Mouse (Mus musculus): ENCODE results near the gene Astn1. TPM values are rescaled to one million over a fixed set of nuclear protein-coding genes. Genes with fewer than 3 reads are reported as not detected.

Gene Astn1
- 8.5 and 8.9 TPM in 2 replicates for polyA plus RNA-seq (2014; fragmentation: Nextera tagmentation; extraction: Ambion mirVana)

GRCm38 (mm10) chr1:158361964-158362291, at the start of gene Astn1:
TSS of gene Astn1 (plus strand) at chr1:158362273.
- peak; percentile 9; the same call in 1 of the 2 replicates for ATAC-seq (replicated peaks; ENCODE audit: insufficient number of reproducible peaks, low FRiP score, low TSS enrichment, low read depth)
- H3K9me3 ChIP-seq (replicated peaks; ENCODE audit: control insufficient read depth, low read length): no peaks in the 10 kb centered on the region
- H3K27ac ChIP-seq (replicated peaks; ENCODE audit: low read depth, low read length): no peak within 1 kb of the TSS; the same call in 1 of the 2 replicates
- 0% methylated on average over 2 of the region's 2 CpGs for WGBS
- H3K27me3 ChIP-seq (ENCODE audit: control insufficient read depth, insufficient read depth, low read length): no peaks in the 10 kb centered on the region; the same call in 1 of the 2 replicates
- H3K4me2 ChIP-seq (ENCODE audit: low read depth, low read length): peak within 1 kb of the TSS; percentile 76
- H3K9ac ChIP-seq (replicated peaks; ENCODE audit: low read length): peak within 1 kb of the TSS; percentile 81
- DNase-seq (ENCODE audit: low spot score): no peak
- peak within 1 kb of the TSS; percentile 56 for H3K4me3 ChIP-seq (ENCODE audit: low read depth, low read length)
- H3K36me3 ChIP-seq (replicated peaks; ENCODE audit: control insufficient read depth, insufficient read depth, low read depth, low read length): no peaks in the 10 kb centered on the region
- no peaks in the 10 kb centered on the region for H3K4me1 ChIP-seq (ENCODE audit: control insufficient read depth, insufficient read depth, low read length)

GRCm38 (mm10) chr1:158323325-158323724, 38.7 kb upstream of the Astn1 start:
- ATAC-seq (replicated peaks; ENCODE audit: insufficient number of reproducible peaks, low FRiP score, low TSS enrichment, low read depth) (no peak), DNase-seq (ENCODE audit: low spot score) (no peak)
- no peak overlapping the region for H3K4me3 ChIP-seq (ENCODE audit: low read depth, low read length)
- no peaks in the 10 kb centered on the region for H3K4me1 ChIP-seq (ENCODE audit: control insufficient read depth, insufficient read depth, low read length)
- no peaks in the 10 kb centered on the region for H3K9me3 ChIP-seq (replicated peaks; ENCODE audit: control insufficient read depth, low read length)
- no peaks in the 10 kb centered on the region for H3K27me3 ChIP-seq (ENCODE audit: control insufficient read depth, insufficient read depth, low read length)
- no peak overlapping the region for H3K9ac ChIP-seq (replicated peaks; ENCODE audit: low read length)
- no peak overlapping the region for H3K27ac ChIP-seq (replicated peaks; ENCODE audit: low read depth, low read length)
- WGBS: 75% methylated on average over 6 of the region's 6 CpGs
- H3K36me3 ChIP-seq (replicated peaks; ENCODE audit: control insufficient read depth, insufficient read depth, low read depth, low read length): no peaks in the 10 kb centered on the region
- no peak overlapping the region for H3K4me2 ChIP-seq (ENCODE audit: low read depth, low read length)

- DNase-seq (ENCODE audit: low spot score) (no peak), ATAC-seq (replicated peaks; ENCODE audit: insufficient number of reproducible peaks, low FRiP score, low TSS enrichment, low read depth) (no peak)
- H3K4me2 ChIP-seq (ENCODE audit: low read depth, low read length): no peak overlapping the region
- no peak overlapping the region for H3K4me3 ChIP-seq (ENCODE audit: low read depth, low read length)
- H3K9me3 ChIP-seq (replicated peaks; ENCODE audit: control insufficient read depth, low read length): no peaks in the 10 kb centered on the region
- H3K4me1 ChIP-seq (ENCODE audit: control insufficient read depth, insufficient read depth, low read length): no peaks in the 10 kb centered on the region
- no peak overlapping the region for H3K9ac ChIP-seq (replicated peaks; ENCODE audit: low read length)
- no peak overlapping the region for H3K27ac ChIP-seq (replicated peaks; ENCODE audit: low read depth, low read length)
- no peaks in the 10 kb centered on the region for H3K36me3 ChIP-seq (replicated peaks; ENCODE audit: control insufficient read depth, insufficient read depth, low read depth, low read length)
- H3K27me3 ChIP-seq (ENCODE audit: control insufficient read depth, insufficient read depth, low read length): no peaks in the 10 kb centered on the region
- WGBS: 78% methylated on average over 5 of the region's 5 CpGs
These were observed 33.9 kb upstream of the Astn1 start for GRCm38 (mm10) chr1:158328126-158328525.

GRCm38 (mm10) chr1:158328839-158329238, 33.2 kb upstream of the Astn1 start:
- DNase-seq (ENCODE audit: low spot score) (no peak), ATAC-seq (replicated peaks; ENCODE audit: insufficient number of reproducible peaks, low FRiP score, low TSS enrichment, low read depth) (no peak)
- Histone ChIP-seq H3K9ac (replicated peaks; ENCODE audit: low read length) (no peak overlapping the region), H3K4me1 (ENCODE audit: control insufficient read depth, insufficient read depth, low read length) (no peaks in the 10 kb centered on the region), H3K9me3 (replicated peaks; ENCODE audit: control insufficient read depth, low read length) (no peaks in the 10 kb centered on the region), H3K4me3 (ENCODE audit: low read depth, low read length) (no peak overlapping the region), H3K27ac (replicated peaks; ENCODE audit: low read depth, low read length) (no peak overlapping the region), H3K36me3 (replicated peaks; ENCODE audit: control insufficient read depth, insufficient read depth, low read depth, low read length) (no peaks in the 10 kb centered on the region), H3K27me3 (ENCODE audit: control insufficient read depth, insufficient read depth, low read length) (no peaks in the 10 kb centered on the region), H3K4me2 (ENCODE audit: low read depth, low read length) (no peak overlapping the region)
- WGBS: 88% methylated on average over 2 of the region's 2 CpGs

- Histone ChIP-seq H3K4me2 (ENCODE audit: low read depth, low read length) (no peak overlapping the region), H3K27ac (replicated peaks; ENCODE audit: low read depth, low read length) (no peak overlapping the region), H3K36me3 (replicated peaks; ENCODE audit: control insufficient read depth, insufficient read depth, low read depth, low read length) (no peaks in the 10 kb centered on the region), H3K27me3 (ENCODE audit: control insufficient read depth, insufficient read depth, low read length) (no peaks in the 10 kb centered on the region), H3K4me3 (ENCODE audit: low read depth, low read length) (no peak overlapping the region), H3K9ac (replicated peaks; ENCODE audit: low read length) (no peak overlapping the region), H3K9me3 (replicated peaks; ENCODE audit: control insufficient read depth, low read length) (no peaks in the 10 kb centered on the region), H3K4me1 (ENCODE audit: control insufficient read depth, insufficient read depth, low read length) (no peaks in the 10 kb centered on the region)
- ATAC-seq (replicated peaks; ENCODE audit: insufficient number of reproducible peaks, low FRiP score, low TSS enrichment, low read depth) (0 out of 2 replicates have a peak, but pooled peaks have one; percentile 39), DNase-seq (ENCODE audit: low spot score) (peak; percentile 54)
- 37% methylated on average over 6 of the region's 6 CpGs for WGBS
These were observed 18.8 kb upstream of the Astn1 start for GRCm38 (mm10) chr1:158343243-158343714.

GRCm38 (mm10) chr1:158353656-158354371, 8.3 kb upstream of the Astn1 start:
- ATAC-seq (replicated peaks; ENCODE audit: insufficient number of reproducible peaks, low FRiP score, low TSS enrichment, low read depth) (no peak), DNase-seq (ENCODE audit: low spot score) (no peak)
- H3K27ac ChIP-seq (replicated peaks; ENCODE audit: low read depth, low read length): no peak overlapping the region
- H3K27me3 ChIP-seq (ENCODE audit: control insufficient read depth, insufficient read depth, low read length): peaks cover 13% of the 10 kb centered on the region
- no peaks in the 10 kb centered on the region for H3K4me1 ChIP-seq (ENCODE audit: control insufficient read depth, insufficient read depth, low read length)
- no peaks in the 10 kb centered on the region for H3K36me3 ChIP-seq (replicated peaks; ENCODE audit: control insufficient read depth, insufficient read depth, low read depth, low read length)
- no peak overlapping the region for H3K4me2 ChIP-seq (ENCODE audit: low read depth, low read length)
- no peak overlapping the region for H3K4me3 ChIP-seq (ENCODE audit: low read depth, low read length)
- WGBS: 82% methylated on average over 5 of the region's 5 CpGs
- H3K9me3 ChIP-seq (replicated peaks; ENCODE audit: control insufficient read depth, low read length): no peaks in the 10 kb centered on the region
- no peak overlapping the region for H3K9ac ChIP-seq (replicated peaks; ENCODE audit: low read length)

GRCm38 (mm10) chr1:158355177-158356050, 6.7 kb upstream of the Astn1 start:
- H3K4me2 ChIP-seq (ENCODE audit: low read depth, low read length): peak overlapping the region; percentile 64
- no peak for ATAC-seq (replicated peaks; ENCODE audit: insufficient number of reproducible peaks, low FRiP score, low TSS enrichment, low read depth)
- peaks cover 13% of the 10 kb centered on the region for H3K27me3 ChIP-seq (ENCODE audit: control insufficient read depth, insufficient read depth, low read length)
- peak overlapping the region; percentile 43 for H3K4me3 ChIP-seq (ENCODE audit: low read depth, low read length)
- peak overlapping the region; percentile 2; the same call in 1 of the 2 replicates for H3K9ac ChIP-seq (replicated peaks; ENCODE audit: low read length)
- no peaks in the 10 kb centered on the region for H3K36me3 ChIP-seq (replicated peaks; ENCODE audit: control insufficient read depth, insufficient read depth, low read depth, low read length)
- H3K4me1 ChIP-seq (ENCODE audit: control insufficient read depth, insufficient read depth, low read length): no peaks in the 10 kb centered on the region
- peak; percentile 26 for DNase-seq (ENCODE audit: low spot score)
- H3K9me3 ChIP-seq (replicated peaks; ENCODE audit: control insufficient read depth, low read length): no peaks in the 10 kb centered on the region
- WGBS: 8% methylated on average over 28 of the region's 28 CpGs
- no peak overlapping the region for H3K27ac ChIP-seq (replicated peaks; ENCODE audit: low read depth, low read length)

All from embryonic facial prominence, embryonic 11.5 days (tissue).